Mouse (Mus musculus) liver, postnatal 0 days (tissue): ENCODE results near the gene Gm4307.
"Not testable (repeated sequence)": the region's sequence is repeated elsewhere in the genome, so short reads cannot be mapped to it uniquely, and the experiment has no call there.

Experiments
- CTCF ChIP-seq: sonication (generic); IDR thresholded peaks from 2 replicates; pipeline ENCODE4 v1.5.1; 2016; ENCODE audit warnings: antibody characterized with exemption, low read depth
- EP300 ChIP-seq: IDR thresholded peaks from 2 replicates; pipeline ENCODE4 v1.6.1; 2016; ENCODE audit warnings: antibody characterized with exemption, low read depth, mild to moderate bottlenecking

GRCm38 (mm10) chr10:100340536-100340935 is 20.6 kb upstream of the Gm4307 start, which contains the start of gene Gm4302:
- TF ChIP-seq CTCF, EP300: not testable (repeated sequence)
